Mouse (Mus musculus) urinary bladder, postnatal 10 days (tissue): ENCODE results near the gene Shisa8.

Experiments
- DNase-seq: peaks from one replicate; pipeline ENCODE4 v3.0.0; 2022; ENCODE audit warnings: low spot score

The Shisa8 gene

DNA sequence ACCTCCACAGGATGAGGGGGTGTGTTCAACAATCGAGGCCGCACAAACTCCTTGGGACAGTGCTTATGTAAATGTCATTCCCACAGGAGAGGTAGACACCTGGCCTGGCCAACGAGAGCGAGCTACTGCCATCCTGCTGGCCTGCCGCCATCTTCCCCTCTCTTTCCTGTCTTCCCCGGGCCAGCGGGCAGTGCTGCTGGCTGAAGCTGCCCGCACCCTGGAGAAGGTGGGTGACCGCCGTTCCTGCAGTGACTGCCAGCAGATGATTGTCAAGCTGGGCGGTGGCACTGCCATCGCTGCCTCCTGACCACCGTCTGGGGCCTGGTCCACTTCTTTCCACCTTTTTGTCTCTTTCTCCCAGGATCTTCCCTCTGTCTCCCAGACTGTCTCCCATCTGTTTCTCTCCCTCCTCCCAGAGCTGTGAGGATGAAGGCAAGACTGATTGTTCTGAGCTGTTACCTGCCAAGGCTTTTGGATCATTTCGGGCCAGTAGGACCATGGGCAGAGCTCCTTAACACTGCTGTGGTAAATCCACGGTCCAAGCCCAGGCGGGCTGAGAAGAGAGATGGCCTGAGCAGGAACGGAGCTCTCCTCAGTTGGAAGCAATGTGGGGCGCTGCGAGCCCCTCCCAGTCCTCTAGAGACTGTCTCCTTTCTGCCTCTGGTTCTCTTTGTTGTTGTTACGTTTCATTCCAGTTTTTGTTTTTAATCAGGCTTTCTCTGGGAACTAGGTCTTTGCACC, 8.8 kb downstream of the Shisa8 start:
- DNase-seq: no peak

DNA sequence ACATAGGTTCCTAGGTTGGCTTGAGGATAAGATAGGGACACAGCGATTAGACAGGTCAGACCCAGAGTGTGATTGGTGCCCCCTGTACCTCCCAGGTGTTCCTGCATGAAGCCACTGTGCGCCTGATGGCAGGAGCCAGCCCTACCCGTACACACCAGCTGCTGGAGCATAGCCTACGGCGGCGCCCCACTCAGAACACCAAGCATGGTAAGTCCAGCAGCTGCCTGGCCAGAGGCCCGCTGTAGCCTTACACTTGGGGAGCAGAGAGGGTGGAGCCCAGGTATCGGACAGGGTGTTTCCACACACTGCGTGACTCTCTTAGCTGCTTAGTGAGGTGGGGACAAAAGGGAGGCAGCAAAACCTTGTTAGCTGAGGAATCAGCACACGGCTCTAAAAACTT, 9.5 kb downstream of the Shisa8 start:
- no peak for DNase-seq

DNA sequence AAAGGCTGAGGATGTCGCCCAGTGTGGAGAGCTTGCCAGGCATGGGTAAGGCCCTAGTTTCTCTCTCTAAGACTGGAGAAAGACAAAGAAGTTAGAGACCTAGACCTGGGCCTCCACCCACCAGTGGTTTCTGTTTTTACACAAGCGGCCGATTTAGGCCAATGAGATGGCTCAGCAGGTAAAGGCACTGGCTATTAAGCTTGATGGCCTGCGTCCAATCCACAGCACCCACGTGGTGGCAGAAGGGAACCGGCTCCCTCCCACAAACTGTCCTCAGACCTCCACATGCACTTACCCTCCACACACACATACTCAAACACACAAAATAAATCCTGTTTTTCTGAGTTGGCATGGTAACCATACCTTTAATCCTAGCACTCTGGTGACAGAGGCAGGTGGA, 10.5 kb downstream of the Shisa8 start:
- no peak for DNase-seq

DNA sequence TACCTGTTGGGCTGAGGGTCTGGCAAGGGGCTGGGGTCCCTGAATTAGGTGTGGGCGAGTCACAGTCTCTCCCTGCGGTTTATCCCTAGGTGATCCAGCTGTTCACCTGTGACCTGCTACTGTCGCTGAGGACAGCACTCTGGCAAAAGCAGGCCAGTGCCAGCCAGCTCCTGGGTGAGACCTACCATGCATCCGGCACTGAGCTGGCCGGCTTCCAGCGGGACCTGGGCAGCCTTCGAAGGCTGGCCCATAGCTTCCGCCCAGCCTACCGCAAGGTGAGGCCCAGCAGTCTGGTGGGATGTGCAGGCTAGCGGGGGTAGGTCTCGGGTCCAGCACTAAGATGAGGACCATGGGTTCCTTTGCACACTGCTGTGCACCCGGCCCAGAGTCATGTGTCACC, 13.1 kb downstream of the Shisa8 start:
- no peak for DNase-seq

DNA sequence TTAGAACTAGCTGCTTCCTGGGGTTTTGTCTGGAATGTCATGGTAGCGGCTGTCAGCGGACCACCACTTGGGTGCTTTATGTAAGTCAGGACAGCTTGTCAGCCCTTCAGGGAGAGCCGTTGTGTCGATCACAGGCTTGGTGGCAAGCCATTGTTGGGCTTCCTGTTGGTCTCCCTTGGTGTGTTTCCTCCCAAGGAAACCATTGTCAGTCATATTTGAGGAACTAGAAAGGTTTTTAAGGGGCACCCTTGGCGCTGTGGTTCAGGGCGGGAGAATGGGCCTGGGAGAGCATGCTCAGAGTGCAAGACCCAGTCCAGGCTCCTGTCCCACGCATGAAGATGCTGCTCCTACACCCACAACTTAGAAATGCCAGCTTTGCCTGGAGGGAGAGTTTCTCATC, 14.3 kb downstream of the Shisa8 start:
- no peak for DNase-seq

DNA sequence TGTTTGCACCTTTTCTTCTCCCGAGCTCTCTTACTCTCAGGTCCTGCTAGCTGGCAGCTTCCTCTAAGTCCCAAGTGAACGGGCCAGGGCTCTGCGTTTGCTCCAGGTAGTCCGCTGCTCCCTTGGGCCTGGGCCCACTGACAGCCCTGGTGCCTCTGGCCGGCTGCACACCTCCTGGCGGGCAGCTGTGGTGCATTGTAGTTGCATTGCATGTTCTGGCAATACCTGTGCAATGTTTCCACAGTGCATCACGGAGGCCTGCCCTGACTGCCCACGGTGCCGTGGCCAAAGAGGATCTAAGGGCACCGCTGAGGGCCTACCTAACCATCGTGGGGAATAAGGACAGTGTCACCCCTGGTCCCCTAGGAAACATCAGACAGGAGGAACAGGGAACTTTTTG, 14.7 kb downstream of the Shisa8 start:
- no peak for DNase-seq

DNA sequence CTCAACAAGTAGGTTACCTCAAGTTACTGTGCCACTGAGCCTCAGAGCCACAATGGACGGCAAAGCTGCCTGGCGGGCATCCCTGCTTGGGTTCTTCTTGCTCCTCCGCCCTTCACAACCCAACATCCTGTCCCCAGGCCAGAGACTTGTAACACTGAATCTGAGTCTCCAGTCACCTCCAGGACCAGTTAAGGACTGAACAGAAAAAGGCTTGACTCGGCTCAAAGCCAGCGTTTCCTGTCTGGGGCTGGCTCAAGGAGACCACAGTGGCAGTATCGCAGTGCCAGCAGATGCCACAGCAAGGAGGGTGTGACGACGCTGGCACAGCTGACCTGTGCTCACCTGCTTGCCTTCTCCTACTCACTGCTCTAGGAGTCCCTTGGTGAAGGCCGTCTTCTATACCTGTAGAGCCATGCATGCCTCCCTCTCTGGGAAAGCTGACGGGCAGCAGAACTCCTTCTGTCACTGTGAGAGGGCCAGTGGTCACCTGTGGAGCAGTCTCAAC, 15.3 kb downstream of the Shisa8 start:
- no peak for DNase-seq

DNA sequence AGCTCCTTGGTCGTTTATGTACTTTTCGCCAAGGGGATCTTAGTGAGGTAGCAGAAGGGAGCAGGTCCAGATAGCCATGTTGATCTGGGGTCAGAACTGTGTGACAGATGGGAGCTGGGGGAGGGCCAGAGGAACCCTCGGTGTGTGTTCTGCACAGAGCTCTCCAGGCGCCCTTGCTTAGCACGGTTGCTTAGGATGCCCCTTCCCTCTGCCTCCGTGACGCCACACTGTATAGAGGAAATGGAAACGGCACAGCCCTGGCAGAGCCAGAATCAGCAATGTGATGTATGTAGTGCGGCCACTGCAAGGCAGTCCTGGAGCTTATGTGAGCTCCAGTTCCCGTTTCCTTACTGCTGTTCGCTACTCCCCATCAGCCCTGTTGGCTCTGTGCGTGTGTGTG, 16.3 kb downstream of the Shisa8 start:
- no peak for DNase-seq

DNA sequence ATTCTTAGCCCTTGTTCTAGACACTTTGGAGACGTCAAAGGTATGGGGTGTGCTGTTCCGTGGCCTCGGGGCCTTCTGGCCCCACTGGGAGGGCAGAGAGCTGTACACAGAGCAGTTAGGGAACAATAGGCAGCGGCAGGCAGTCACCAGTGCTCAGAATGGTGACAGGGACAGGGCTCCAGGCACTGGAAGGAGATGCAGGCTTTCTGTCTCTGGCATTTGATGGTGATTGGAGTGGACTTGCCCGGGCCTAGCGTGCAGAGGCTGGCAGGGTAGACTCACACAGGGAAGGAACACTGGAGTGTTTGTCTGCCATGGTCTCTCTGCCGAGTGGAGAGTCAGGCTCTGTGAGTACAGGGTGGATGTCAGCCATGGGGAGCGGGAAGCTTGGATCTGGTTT, 20.0 kb downstream of the Shisa8 start:
- DNase-seq: no peak

DNA sequence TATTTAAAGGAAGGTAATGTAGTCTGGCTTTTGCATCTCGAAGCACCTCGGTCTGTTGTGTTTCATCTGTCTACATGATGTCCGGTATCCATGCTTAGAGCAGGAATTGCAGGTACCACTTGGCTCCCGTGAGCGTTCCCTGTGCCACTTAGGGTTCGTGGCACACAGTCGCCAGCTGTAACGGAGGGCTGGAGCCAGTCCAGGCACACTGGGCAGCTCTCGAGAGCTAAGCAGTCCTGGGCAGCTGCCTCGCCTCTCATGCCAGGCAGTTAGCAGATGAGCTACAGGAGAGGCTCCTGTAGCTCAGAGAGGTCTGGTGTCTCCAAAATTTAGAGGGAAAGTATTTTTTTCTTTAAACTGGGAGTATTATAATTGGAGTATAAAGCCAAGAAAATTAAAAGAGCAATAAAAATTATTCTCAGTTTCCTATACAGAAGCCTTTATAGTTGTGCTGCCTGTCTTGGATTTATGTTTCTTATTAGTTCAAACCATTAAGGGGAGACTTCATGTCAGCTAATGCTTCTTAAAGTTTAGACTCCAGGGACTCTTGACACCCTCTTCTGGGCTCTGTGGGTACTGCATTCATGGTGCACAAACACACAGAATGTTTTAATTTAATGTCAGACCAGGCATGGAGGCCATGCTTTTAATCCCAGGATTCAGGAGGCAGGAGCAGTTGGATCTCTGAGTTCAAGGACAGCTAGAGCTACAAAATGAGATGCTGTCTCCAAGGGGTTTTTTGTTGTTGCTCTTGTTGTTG, 24.0 kb downstream of the Shisa8 start:
- DNase-seq: no peak

DNA sequence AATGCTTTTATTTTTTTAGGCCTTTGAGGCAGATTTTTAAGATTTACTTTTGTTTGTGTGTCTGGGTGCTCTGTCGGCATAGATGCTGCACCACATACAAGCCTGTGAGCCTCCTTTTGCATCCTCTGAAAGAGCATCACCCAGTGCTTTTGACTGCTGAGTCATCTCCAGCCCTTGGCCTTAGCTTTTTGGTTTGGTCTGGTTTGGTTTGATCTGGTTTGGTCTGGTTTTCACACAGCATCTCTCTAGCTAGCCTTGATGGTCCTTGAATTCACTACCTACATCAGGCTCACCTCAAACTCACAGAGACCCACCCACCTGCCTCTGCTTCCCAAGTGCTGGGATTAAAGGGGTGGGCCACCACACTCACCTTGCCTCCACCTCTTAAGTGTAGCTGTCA, 24.7 kb downstream of the Shisa8 start:
- no peak for DNase-seq

DNA sequence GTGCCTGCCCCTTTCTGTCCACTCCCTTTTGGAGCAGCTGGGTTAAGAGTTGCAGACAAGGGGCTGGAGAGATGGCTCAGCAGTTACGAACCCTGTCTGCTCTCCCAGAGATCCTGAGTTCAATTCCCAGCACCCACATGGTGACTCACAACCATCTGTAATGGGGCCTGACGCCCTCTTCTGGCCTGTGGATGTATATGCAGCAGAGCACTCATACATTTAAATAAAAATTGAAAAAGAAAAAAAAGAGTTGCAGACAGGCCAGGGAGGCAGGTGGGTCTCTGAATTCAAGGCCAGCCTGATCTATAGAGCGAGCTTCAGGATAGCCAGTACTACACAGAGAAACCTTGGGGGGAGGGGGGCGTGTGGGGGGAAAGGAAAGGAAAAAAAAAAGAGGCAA, 25.2 kb downstream of the Shisa8 start:
- DNase-seq: no peak

DNA sequence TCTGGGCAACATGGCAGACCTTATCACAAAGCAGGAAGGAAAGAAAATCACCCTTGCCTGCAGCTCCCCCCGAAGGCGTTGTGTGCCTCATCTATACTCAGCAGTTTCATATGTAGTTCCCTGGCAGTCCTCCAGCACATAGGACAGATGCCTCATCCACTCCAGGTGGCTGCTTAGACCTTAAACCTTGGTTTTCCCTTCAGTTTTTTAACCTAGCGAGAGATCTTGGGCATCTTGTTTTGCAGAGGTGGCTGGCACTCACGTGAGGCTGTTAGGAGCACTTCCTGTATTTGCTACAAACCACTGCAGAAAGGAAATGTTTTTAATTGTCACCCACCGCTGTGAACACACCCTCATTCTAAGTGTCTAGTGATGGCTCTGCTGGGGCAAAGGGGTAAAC, 25.7 kb downstream of the Shisa8 start:
- DNase-seq: no peak

DNA sequence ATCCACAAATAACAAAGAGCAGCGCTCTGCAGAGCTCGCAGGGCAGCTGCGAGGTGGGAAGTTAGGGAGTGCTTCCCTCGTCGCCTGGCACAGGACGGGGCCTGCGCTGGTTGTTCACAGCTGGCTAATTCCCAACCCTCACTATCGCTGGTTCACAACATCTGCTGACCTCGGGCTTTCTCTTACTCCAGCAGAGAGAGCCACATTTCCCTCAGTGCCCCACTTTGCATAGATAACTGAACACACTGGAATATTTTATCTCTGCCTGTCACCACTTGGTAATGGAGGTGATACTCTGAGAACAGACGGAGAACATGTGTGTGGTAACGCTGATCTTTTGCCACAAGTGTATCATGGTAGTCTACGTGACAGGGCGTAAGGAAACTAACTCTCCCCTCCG, 26.5 kb downstream of the Shisa8 start:
- no peak for DNase-seq

DNA sequence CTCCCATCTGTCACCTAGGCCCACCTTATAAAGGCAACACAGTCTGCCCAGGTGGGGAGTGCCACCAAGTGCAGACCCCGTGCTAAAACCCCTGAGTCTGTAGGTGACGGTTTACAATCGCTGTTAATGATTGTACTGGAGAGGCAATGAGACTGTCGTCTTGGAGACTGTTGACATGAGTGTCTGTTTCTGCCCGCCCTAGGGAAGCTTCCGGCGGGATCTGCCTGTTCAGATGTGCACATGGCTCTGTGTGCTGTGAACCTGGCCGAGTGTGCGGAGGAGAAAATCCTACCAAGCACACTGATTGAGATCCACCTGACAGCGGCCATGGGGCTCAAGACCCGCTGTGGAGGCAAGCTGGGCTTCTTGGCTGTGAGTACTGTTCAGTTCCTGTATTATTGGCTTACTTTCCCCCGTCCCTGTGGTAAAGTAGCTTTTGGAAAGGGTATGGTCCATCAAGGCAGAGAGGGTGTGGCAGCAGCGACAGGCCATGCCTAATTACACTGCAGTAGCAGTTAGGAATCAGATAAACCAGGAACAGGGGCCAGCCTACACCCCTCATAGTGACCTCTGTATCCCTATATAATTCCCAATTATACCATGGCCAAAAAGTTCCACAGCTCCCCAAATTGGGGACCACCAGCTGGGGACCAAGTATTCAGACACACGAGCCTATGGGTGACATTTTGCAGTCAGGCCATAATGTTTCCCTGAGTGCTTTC, 27.4 kb downstream of the Shisa8 start:
- DNase-seq: no peak

DNA sequence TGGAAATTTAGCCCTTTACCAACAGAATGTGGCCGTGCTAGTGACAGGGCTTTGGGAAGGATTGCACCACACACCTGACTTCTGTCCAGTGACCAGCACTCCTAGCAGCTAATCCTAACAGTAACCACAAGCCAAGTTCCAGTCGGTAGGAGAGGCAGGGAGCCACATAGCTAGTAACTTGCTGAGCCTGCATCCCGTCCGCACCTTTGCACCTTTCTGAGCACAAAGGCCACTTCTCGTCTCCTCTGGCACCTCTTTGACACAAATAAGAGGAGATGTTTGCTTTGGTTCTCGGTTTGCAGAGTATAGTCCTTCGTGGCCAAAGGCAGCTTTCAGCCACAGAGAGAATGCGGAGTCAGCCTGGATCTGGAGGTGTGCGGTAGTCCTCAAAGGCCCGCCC, 28.0 kb downstream of the Shisa8 start:
- no peak for DNase-seq

DNA sequence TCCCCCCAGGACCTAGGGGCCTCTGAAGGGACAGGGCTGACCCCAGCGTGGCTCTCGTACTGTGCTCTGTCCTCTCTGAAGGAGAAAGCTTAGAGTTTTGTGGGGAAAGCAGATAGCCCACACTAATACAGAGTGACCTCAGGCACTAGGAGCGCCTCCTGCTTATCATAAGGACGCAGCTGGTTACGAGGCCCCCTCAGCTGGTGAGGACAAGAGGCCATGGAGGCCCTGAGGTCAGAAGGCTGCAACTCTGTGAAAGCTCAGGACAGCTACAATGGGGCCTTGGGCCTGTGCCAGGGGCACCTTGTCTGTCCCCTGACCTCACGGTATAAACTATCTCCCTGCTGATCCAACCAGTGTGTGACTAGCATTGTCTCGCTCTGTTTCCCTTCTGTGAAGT, 28.4 kb downstream of the Shisa8 start:
- DNase-seq: no peak

DNA sequence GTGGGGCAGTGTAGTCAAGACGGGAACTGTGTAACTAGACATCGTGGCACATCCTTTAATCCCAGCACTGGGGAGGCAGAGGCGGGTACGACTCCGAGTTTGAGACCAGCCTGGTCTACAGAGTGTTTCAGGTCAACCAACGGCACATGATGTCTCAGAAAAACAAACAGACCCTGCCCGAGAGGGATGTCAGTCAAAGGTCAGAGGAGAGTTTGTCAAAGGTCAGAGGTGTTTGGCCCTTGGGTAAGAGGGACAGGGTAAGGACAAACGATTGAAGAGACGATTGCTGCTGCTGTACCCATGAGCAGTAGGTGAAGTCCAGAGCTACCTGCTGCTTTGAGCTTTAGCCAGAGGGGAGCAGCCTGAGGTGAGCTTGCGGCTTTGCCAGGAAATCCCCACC, 29.0 kb downstream of the Shisa8 start:
- no peak for DNase-seq

DNA sequence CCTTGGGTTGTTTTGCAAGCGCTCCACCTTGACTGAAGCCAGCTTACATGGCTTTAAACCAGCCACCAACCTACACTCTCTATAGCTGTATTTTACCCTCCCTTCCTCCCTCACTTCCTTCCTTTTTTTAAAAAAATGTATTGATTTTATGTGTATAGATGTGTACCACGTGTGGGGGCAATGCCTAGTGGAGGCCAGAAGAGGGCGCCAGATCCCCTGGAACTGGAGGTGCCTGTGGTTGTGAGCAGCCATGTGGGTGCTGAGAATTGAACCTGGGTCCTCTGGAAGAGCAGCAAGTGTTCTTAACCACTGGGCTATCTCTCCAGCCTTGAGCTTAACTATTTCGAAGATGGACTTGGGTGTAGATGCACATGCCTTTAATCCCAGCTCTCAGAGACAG, 30.3 kb downstream of the Shisa8 start:
- DNase-seq: no peak

DNA sequence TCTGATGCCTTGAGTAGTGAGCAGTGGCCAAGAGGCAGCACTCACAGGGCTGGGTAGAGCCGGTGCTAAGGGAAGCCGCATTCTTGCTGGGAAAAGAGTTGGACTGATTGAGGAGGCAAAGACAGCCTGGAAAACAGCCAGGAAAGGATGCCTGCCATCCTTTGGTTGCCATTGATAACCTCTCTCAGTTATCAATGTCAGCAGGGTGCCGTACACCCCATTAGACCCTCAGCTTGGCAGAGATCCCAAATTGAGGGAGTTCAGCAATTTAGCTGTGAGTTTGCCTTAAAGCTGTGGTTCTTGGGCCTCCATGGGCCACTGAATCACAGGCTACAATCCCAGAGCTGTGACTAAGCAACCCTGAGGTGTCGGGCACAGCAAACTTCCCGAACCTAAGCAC, 31.5 kb downstream of the Shisa8 start:
- DNase-seq: no peak

DNA sequence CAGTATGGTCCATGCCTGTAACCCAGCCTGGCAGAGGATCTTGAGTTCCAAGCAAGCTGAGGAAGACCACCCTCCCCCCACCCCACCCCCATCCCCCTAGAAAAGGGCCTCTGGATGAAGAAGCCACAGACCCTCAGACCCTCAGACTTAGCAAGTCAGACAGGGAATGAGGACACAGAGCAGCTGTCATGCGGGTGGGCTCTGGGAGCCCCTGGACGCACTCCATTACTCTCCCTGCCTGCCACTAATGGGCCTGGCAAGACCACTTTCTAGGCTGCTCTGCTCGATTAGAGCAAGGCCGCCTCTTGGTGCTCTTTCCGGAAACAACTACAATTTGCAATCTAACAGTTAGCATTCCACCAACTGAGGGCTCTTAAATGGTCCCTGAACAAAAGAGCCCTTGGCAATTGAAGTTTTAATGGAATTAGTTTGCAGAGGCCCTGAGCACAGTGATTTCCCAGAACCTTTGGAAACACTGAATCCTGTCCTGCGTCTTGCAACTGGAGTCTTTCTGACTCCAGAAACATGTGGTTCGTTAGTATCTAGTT, 34.8 kb downstream of the Shisa8 start:
- no peak for DNase-seq

DNA sequence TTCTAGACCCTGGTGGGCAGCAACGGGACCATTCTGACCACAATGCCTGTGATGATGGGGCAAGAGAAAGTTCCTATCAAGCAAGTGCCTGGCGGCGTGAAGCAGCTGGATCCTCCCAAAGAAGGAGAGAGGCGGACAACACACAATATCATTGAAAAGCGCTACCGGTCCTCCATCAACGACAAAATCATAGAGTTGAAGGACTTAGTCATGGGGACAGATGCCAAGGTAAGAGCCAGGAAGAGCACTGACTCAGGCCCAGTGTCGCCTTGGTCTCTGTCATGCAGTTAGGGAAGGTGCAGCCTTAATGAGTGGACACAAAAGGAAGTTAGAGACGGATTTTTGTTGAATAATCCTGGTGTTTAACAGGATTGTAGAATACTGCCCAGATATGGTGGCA, 37.5 kb downstream of the Shisa8 start:
- DNase-seq: no peak

DNA sequence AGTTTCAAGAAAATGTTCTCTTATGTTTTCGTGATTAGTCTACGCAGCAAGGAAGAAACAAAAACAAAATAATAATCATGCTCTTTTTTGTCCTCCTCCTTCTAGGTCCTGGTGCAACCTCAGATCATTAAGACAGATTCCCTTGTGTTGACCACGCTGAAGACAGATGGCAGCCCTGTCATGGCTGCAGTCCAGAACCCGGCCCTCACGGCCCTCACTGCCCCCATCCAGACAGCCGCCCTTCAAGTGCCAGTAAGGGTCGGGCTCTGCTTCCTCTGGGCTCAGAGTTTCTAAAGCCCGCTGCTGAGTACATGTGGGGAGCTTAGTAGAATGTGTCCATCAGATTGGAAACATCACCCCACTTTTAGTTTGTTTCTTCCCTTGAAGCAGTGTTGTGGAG, 40.0 kb downstream of the Shisa8 start:
- no peak for DNase-seq
